Mouse (Mus musculus) limb, embryonic 12.5 days (tissue): ENCODE results near the gene Szrd1. TPM values are rescaled to one million over a fixed set of nuclear protein-coding genes. Genes with fewer than 3 reads are reported as not detected.

Experiments used
- ATAC-seq: fragments of 200-750 bp; cut with Nextera tagmentation; 2 replicates; pipeline ENCODE4 v1.8.0; 2017; ENCODE audit warnings: low read depth, moderate TSS enrichment; ENCODE audit not compliant: insufficient number of reproducible peaks, insufficient read depth, low FRiP score, low TSS enrichment
- H3K27ac ChIP-seq: fragments of 300-500 bp; sonication (generic); 2 replicates; pipeline ENCODE4 v1.5.1; 2016; ENCODE audit warnings: mild to moderate bottlenecking, moderate library complexity
- H3K27me3 ChIP-seq: fragments of 300-500 bp; sonication (generic); 2 replicates; pipeline ENCODE4 v1.6.1; 2016; ENCODE audit warnings: mild to moderate bottlenecking, moderate library complexity
- H3K36me3 ChIP-seq: fragments of 300-500 bp; sonication (generic); 2 replicates; pipeline ENCODE4 v1.6.1; 2016; ENCODE audit warnings: mild to moderate bottlenecking, moderate library complexity
- H3K4me1 ChIP-seq: fragments of 300-500 bp; sonication (generic); replicated peaks from 2 replicates; pipeline ENCODE4 v1.6.1; 2016
- H3K4me2 ChIP-seq: fragments of 300-500 bp; sonication (generic); 2 replicates; pipeline ENCODE4 v1.6.1; 2016; ENCODE audit warnings: mild to moderate bottlenecking, moderate library complexity
- H3K4me3 ChIP-seq: fragments of 300-500 bp; sonication (generic); replicated peaks from 2 replicates; pipeline ENCODE4 v1.5.1; 2016; ENCODE audit warnings: mild to moderate bottlenecking
- H3K9ac ChIP-seq: fragments of 300-500 bp; sonication (generic); replicated peaks from 2 replicates; pipeline ENCODE4 v1.6.1; 2016; ENCODE audit warnings: mild to moderate bottlenecking, moderate library complexity
- H3K9me3 ChIP-seq: fragments of 300-500 bp; sonication (generic); 2 replicates; pipeline ENCODE4 v1.6.1; 2016; ENCODE audit warnings: mild to moderate bottlenecking, moderate library complexity
- WGBS: fragments of 180-500 bp; shearing (Covaris S2); methylation state at CpG from one replicate; pipeline ENCODE4 v1.1.7; 2016; 5-methylcytosine and 5-hydroxymethylcytosine counted together
- polyA plus RNA-seq: library from polyadenylated mRNA; unstranded; fragments of >200 nt; fragmentation: Nextera tagmentation; extraction: Ambion mirVana; gene quantifications from 2 replicates; pipeline ENCODE4 v1.2.1, GENCODE M21; 2016

Szrd1 gene
- polyA plus RNA-seq, 1 experiment from 2014 or later, result 34.2 TPM

GRCm38 (mm10) chr4:141114521-141114981, 25.0 kb downstream of the Szrd1 start:
- no peak for ATAC-seq
- 91% methylated on average over 6 of the region's 6 CpGs for WGBS
- no peak overlapping the region for H3K9ac ChIP-seq
- H3K27me3 ChIP-seq, result no peaks in the 10 kb centered on the region
- H3K36me3 ChIP-seq, result peaks cover 92% of the 10 kb centered on the region
- peaks cover 10% of the 10 kb centered on the region; the same call in 1 of the 2 replicates for H3K9me3 ChIP-seq
- no peak overlapping the region for H3K4me3 ChIP-seq
- peaks cover 3% of the 10 kb centered on the region; the same call in 1 of the 2 replicates for H3K4me1 ChIP-seq
- no peak overlapping the region for H3K4me2 ChIP-seq
- no peak overlapping the region for H3K27ac ChIP-seq

DNA sequence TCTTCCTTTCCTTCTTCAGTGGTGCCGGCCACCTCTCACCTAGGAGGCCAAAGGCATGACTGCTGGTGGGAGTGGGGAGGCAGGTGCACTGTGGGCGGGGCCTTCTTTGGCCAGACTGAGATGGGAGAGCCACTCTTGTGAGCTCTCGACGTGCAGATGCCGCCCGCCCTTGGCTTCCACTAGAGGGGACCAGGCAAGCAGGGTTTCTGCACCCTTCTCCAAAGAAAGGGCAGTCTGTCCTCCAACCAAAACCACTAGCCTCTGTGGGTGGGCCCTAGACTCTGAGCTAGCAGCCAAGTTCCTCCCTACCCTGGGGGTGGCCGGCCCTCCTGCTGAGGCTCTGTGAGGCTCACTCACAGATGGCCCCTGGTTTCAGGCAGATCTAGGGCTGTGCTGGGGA, 25.7 kb downstream of the Szrd1 start:
- Histone ChIP-seq H3K27me3 (no peaks in the 10 kb centered on the region), H3K4me1 (peaks cover 3% of the 10 kb centered on the region; the same call in 1 of the 2 replicates), H3K36me3 (peaks cover 85% of the 10 kb centered on the region), H3K9me3 (peaks cover 10% of the 10 kb centered on the region; the same call in 1 of the 2 replicates), H3K4me3 (no peak overlapping the region), H3K27ac (no peak overlapping the region), H3K4me2 (no peak overlapping the region), H3K9ac (no peak overlapping the region)
- no peak for ATAC-seq
- 78% methylated on average over 7 of the region's 7 CpGs for WGBS

- no peak overlapping the region for H3K9ac ChIP-seq
- no peak overlapping the region for H3K4me3 ChIP-seq
- H3K4me2 ChIP-seq, result no peak overlapping the region
- no peaks in the 10 kb centered on the region for H3K27me3 ChIP-seq
- 53% methylated on average over 10 of the region's 10 CpGs for WGBS
- H3K9me3 ChIP-seq, result peaks cover 10% of the 10 kb centered on the region; the same call in 1 of the 2 replicates
- peaks cover 32% of the 10 kb centered on the region for H3K36me3 ChIP-seq
- peak overlapping the region; percentile 41; the same call in 1 of the 2 replicates for H3K27ac ChIP-seq
- no peak for ATAC-seq
- H3K4me1 ChIP-seq, result 0 out of 2 replicates have a peak, but pooled peaks cover 3% of the 10 kb centered on the region
Measured at GRCm38 (mm10) chr4:141108196-141108732, 31.3 kb downstream of the Szrd1 start.

DNA sequence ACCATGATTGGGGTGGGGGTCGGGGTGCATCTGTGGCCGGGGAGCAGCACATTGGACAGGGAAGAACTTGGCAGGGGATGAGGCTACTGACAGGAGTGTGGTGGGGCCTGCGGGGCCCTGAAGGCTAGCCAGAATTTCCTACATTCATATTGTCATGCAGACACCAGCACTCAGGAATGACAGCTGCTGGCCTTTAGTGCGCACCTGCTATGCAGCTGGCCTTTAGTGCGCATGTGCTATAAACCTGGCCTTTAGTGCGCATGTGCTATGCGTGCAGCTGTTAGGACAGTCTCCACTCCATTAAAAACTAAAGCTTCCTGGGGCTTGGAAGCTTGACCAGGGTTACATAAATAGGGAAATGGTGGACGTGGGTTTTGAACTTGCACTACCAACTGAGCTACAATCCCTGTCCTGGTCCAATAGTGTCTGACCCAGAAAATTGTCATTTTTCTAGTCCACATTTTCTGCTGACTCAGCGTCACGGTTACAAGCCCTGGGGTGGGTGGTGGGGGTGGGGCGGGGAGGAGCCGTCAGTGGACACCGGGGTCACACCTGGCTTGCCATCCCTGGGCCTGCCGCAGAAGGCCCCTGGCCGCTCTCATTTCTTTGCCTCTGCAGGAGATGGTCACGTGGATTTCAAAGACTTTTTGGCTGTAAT, 32.9 kb downstream of the Szrd1 start:
- no peak; the same call in 1 of the 2 replicates for ATAC-seq
- no peak overlapping the region for H3K4me2 ChIP-seq
- H3K9me3 ChIP-seq, result peaks cover 10% of the 10 kb centered on the region; the same call in 1 of the 2 replicates
- no peak overlapping the region for H3K4me3 ChIP-seq
- H3K36me3 ChIP-seq, result peaks cover 16% of the 10 kb centered on the region
- 0 out of 2 replicates have a peak, but pooled peaks cover 3% of the 10 kb centered on the region for H3K4me1 ChIP-seq
- WGBS, result 76% methylated on average over 16 of the region's 16 CpGs
- no peaks in the 10 kb centered on the region; the same call in 1 of the 2 replicates for H3K27me3 ChIP-seq
- H3K27ac ChIP-seq, result 0 out of 2 replicates have a peak overlapping the region, but pooled peaks have one; percentile 20
- no peak overlapping the region for H3K9ac ChIP-seq

DNA sequence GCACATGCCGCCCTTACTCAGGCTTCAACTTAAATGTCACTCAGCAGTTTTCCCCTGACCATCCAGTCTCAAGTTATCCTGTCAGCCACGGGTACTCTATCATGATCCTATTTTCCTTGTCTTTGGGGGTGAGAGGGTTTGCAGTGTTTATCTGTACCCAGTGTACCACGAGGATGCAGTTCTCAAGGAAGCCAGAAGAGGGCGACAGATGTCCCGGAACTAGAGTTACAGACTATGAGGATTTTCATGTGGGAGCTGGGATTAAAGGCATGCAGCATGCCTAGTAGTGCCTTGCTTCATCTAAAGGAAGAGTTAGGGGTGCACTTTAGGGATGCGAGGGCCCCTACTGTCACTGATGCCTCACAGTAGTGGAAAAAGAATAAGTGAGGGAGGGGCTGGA, 37.7 kb downstream of the Szrd1 start:
- Histone ChIP-seq H3K36me3 (no peaks in the 10 kb centered on the region), H3K4me1 (peaks cover 1% of the 10 kb centered on the region; the same call in 1 of the 2 replicates), H3K9me3 (no peaks in the 10 kb centered on the region), H3K4me3 (no peak overlapping the region), H3K9ac (no peak overlapping the region), H3K4me2 (no peak overlapping the region), H3K27me3 (no peaks in the 10 kb centered on the region; the same call in 1 of the 2 replicates), H3K27ac (no peak overlapping the region)
- 62% methylated on average over 6 of the region's 6 CpGs for WGBS
- ATAC-seq, result no peak

DNA sequence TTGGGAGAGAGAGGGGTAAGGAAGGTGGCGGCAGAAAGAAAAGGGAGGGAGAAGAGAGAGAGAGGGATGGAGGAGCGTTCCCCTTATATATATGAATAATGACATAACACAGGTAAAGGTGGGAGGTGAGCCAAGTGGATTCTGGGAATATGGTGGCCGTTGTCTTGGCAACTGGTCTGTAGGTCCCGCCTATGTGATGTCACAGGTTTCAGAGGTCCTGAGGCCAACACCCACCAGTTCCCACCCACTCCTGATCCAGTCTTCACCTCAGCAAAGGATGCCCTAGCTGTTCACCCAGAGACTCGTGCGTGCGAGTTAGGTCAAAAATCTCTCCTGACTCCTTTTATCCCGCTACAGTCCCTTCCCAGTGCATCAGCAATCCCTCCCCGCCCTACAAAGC, 38.3 kb downstream of the Szrd1 start:
- Histone ChIP-seq H3K36me3 (no peaks in the 10 kb centered on the region), H3K9me3 (no peaks in the 10 kb centered on the region), H3K9ac (no peak overlapping the region), H3K4me3 (no peak overlapping the region), H3K27me3 (no peaks in the 10 kb centered on the region; the same call in 1 of the 2 replicates), H3K27ac (no peak overlapping the region), H3K4me2 (no peak overlapping the region), H3K4me1 (peaks cover 4% of the 10 kb centered on the region; the same call in 1 of the 2 replicates)
- WGBS, result 91% methylated on average over 9 of the region's 9 CpGs
- no peak for ATAC-seq

- H3K36me3 ChIP-seq, result no peaks in the 10 kb centered on the region
- H3K27me3 ChIP-seq, result no peaks in the 10 kb centered on the region; the same call in 1 of the 2 replicates
- no peak overlapping the region for H3K9ac ChIP-seq
- 77% methylated on average over 5 of the region's 5 CpGs for WGBS
- H3K4me1 ChIP-seq, result peaks cover 4% of the 10 kb centered on the region; the same call in 1 of the 2 replicates
- no peak overlapping the region for H3K4me3 ChIP-seq
- no peak overlapping the region for H3K27ac ChIP-seq
- no peak overlapping the region for H3K4me2 ChIP-seq
- ATAC-seq, result no peak
- no peaks in the 10 kb centered on the region for H3K9me3 ChIP-seq
Measured at GRCm38 (mm10) chr4:141099956-141100355, 39.6 kb downstream of the Szrd1 start.

- peaks cover 4% of the 10 kb centered on the region; the same call in 1 of the 2 replicates for H3K4me1 ChIP-seq
- no peak overlapping the region for H3K27ac ChIP-seq
- no peak overlapping the region for H3K4me2 ChIP-seq
- H3K9me3 ChIP-seq, result no peaks in the 10 kb centered on the region
- H3K9ac ChIP-seq, result no peak overlapping the region
- no peaks in the 10 kb centered on the region; the same call in 1 of the 2 replicates for H3K27me3 ChIP-seq
- H3K4me3 ChIP-seq, result no peak overlapping the region
- WGBS, result 70% methylated on average over 4 of the region's 4 CpGs
- no peak for ATAC-seq
- H3K36me3 ChIP-seq, result no peaks in the 10 kb centered on the region
Measured at GRCm38 (mm10) chr4:141098935-141099334, 40.6 kb downstream of the Szrd1 start.

DNA sequence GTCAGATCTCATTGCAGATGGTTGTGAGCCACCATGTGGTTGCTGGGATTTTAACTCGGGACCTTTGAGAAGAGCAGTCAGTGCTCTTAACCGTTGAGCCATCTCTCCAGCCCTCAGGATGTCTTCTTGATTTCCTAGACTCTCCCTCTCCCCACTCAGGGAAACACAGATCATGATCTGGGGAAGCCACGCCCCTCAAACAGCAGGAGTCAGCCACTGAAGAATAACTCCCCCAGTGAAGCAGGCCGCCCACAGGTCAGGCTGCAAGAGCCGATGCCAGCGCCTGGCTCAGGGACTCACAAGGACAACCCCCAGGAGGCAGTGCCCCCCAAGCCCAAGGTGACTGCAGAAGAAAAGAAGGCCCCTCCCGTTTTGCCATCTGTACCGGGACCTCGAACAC, 42.9 kb downstream of the Szrd1 start:
- no peak for ATAC-seq
- Histone ChIP-seq H3K9ac (0 out of 2 replicates have a peak overlapping the region, but pooled peaks have one; percentile 19), H3K27me3 (no peaks in the 10 kb centered on the region), H3K4me2 (no peak overlapping the region), H3K36me3 (no peaks in the 10 kb centered on the region), H3K27ac (no peak overlapping the region), H3K4me1 (peaks cover 4% of the 10 kb centered on the region; the same call in 1 of the 2 replicates), H3K9me3 (no peaks in the 10 kb centered on the region), H3K4me3 (no peak overlapping the region)
- WGBS, result 33% methylated on average over 9 of the region's 9 CpGs

DNA sequence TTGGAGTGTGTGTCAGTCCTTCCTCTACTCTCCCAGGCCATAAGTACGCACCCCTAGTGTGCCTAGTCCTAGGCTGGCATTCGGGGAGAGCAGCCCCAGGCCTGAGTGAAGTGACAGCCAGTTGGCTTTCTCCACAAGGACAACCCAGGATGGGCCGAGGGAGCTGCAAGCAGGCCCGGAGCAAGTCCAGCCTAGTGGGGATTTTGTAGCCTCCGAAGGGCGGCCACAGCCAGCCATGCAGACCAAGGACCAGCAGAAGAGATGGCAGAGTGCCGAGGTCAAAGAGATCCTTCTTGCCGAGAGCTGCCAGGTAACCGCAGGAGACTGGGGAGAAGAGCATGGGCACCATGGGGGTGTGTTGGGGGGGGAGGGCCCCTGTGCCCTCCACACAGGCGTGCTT, 44.6 kb downstream of the Szrd1 start:
- WGBS, result 74% methylated on average over 10 of the region's 10 CpGs
- Histone ChIP-seq H3K4me3 (no peak overlapping the region), H3K4me2 (no peak overlapping the region), H3K27ac (no peak overlapping the region), H3K36me3 (no peaks in the 10 kb centered on the region), H3K9ac (no peak overlapping the region), H3K9me3 (no peaks in the 10 kb centered on the region), H3K4me1 (peaks cover 4% of the 10 kb centered on the region; the same call in 1 of the 2 replicates), H3K27me3 (no peaks in the 10 kb centered on the region)
- no peak for ATAC-seq

- no peaks in the 10 kb centered on the region for H3K36me3 ChIP-seq
- H3K27me3 ChIP-seq, result no peaks in the 10 kb centered on the region
- H3K9me3 ChIP-seq, result 0 out of 2 replicates have a peak, but pooled peaks cover under 1% of the 10 kb centered on the region
- no peak overlapping the region for H3K9ac ChIP-seq
- H3K27ac ChIP-seq, result no peak overlapping the region
- 70% methylated on average over 9 of the region's 9 CpGs for WGBS
- H3K4me3 ChIP-seq, result no peak overlapping the region
- H3K4me1 ChIP-seq, result no peaks in the 10 kb centered on the region
- ATAC-seq, result no peak
- no peak overlapping the region for H3K4me2 ChIP-seq
Measured at GRCm38 (mm10) chr4:141088714-141089113, 50.9 kb downstream of the Szrd1 start.
